Mouse (Mus musculus): ENCODE results near the gene Trmo. TPM values are rescaled to one million over a fixed set of nuclear protein-coding genes. Genes with fewer than 3 reads are reported as not detected.

The Trmo gene
- polyA plus RNA-seq, 1 experiment from 2014 or later = 11.6 TPM

DNA sequence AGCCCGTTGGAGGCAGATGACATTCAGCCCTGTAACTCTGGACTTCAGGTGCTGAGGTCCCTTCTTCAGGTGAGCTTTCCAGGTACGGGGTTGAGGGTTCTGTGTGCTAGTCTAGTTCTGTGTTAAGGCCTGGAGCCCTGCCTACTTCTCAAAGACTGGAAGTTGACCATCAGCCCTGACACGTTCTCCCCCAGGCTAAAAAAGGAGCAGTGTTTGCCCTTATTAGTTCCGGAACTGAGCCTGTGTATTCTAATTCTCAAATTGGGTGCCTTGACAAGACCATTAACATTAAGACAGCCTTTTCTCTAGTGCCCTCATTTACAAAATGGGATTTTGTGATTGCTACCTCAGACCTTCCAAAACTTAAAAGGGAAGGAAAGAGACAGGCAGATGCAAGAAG, 42.1 kb downstream of the Trmo start:
- 0 out of 2 replicates have a peak, but pooled peaks cover 2% of the 10 kb centered on the region for H3K4me1 ChIP-seq (replicated peaks; ENCODE audit: control insufficient read depth, insufficient read depth, low read length)
- peak; percentile 43 for DNase-seq (ENCODE audit: low spot score)
- WGBS = 11% methylated on average over 4 of the region's 4 CpGs
- no peak for ATAC-seq (replicated peaks; ENCODE audit: low FRiP score)
- H3K27ac ChIP-seq (ENCODE audit: low read depth, low read length) = no peak overlapping the region
- H3K36me3 ChIP-seq (ENCODE audit: control insufficient read depth, insufficient read depth, low read length) = no peaks in the 10 kb centered on the region
- H3K9me3 ChIP-seq (ENCODE audit: control insufficient read depth, low read length) = no peaks in the 10 kb centered on the region
- peaks cover 84% of the 10 kb centered on the region for H3K27me3 ChIP-seq (ENCODE audit: control insufficient read depth, insufficient read depth, low read length)
- no peak overlapping the region for H3K4me2 ChIP-seq (ENCODE audit: low read depth, low read length, severe bottlenecking)
- H3K4me3 ChIP-seq (ENCODE audit: low read depth, low read length) = no peak overlapping the region
- no peak overlapping the region for H3K9ac ChIP-seq (ENCODE audit: low read length)

- Histone ChIP-seq H3K36me3 (ENCODE audit: control insufficient read depth, insufficient read depth, low read length) (no peaks in the 10 kb centered on the region), H3K27ac (ENCODE audit: low read depth, low read length) (no peak overlapping the region), H3K27me3 (ENCODE audit: control insufficient read depth, insufficient read depth, low read length) (peaks cover 94% of the 10 kb centered on the region), H3K4me3 (ENCODE audit: low read depth, low read length) (no peak overlapping the region), H3K9ac (ENCODE audit: low read length) (no peak overlapping the region), H3K4me2 (ENCODE audit: low read depth, low read length, severe bottlenecking) (no peak overlapping the region), H3K4me1 (replicated peaks; ENCODE audit: control insufficient read depth, insufficient read depth, low read length) (0 out of 2 replicates have a peak, but pooled peaks cover 2% of the 10 kb centered on the region), H3K9me3 (ENCODE audit: control insufficient read depth, low read length) (no peaks in the 10 kb centered on the region)
- DNase-seq (ENCODE audit: low spot score) = peak; percentile 22
- 23% methylated on average over 6 of the region's 6 CpGs for WGBS
- ATAC-seq (replicated peaks; ENCODE audit: low FRiP score) = no peak
Observed at GRCm38 (mm10) chr4:46346221-46346620, 43.0 kb downstream of the Trmo start.

DNA sequence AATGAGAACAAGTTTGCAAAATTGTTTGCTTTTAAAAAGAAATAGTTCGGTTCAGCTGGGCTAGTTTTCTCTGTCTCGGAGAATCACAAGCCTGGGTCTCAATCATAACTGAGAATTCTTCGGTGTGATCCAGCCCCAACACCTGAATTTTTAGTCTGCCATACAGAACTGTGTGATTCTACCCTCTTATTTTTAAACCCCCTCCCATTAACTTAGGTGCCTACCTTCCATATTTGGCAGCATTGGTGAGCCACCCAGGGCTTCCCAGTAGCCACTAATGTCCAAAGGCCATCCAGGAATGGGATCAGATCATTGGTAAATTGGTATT, 43.5 kb downstream of the Trmo start:
- WGBS = 14% methylated on average over 3 of the region's 3 CpGs
- Histone ChIP-seq H3K36me3 (ENCODE audit: control insufficient read depth, insufficient read depth, low read length) (no peaks in the 10 kb centered on the region), H3K27ac (ENCODE audit: low read depth, low read length) (no peak overlapping the region), H3K4me1 (replicated peaks; ENCODE audit: control insufficient read depth, insufficient read depth, low read length) (0 out of 2 replicates have a peak, but pooled peaks cover 2% of the 10 kb centered on the region), H3K4me2 (ENCODE audit: low read depth, low read length, severe bottlenecking) (no peak overlapping the region), H3K9me3 (ENCODE audit: control insufficient read depth, low read length) (no peaks in the 10 kb centered on the region), H3K9ac (ENCODE audit: low read length) (no peak overlapping the region), H3K4me3 (ENCODE audit: low read depth, low read length) (no peak overlapping the region), H3K27me3 (ENCODE audit: control insufficient read depth, insufficient read depth, low read length) (peaks cover 95% of the 10 kb centered on the region)
- ATAC-seq (replicated peaks; ENCODE audit: low FRiP score) (no peak), DNase-seq (ENCODE audit: low spot score) (peak; percentile 32)

GRCm38 (mm10) chr4:46345056-46345772, 44.0 kb downstream of the Trmo start:
- Histone ChIP-seq H3K27ac (ENCODE audit: low read depth, low read length) (no peak overlapping the region), H3K4me1 (replicated peaks; ENCODE audit: control insufficient read depth, insufficient read depth, low read length) (0 out of 2 replicates have a peak, but pooled peaks cover 2% of the 10 kb centered on the region)
- WGBS = 2% methylated on average over 66 of the region's 67 CpGs

DNA sequence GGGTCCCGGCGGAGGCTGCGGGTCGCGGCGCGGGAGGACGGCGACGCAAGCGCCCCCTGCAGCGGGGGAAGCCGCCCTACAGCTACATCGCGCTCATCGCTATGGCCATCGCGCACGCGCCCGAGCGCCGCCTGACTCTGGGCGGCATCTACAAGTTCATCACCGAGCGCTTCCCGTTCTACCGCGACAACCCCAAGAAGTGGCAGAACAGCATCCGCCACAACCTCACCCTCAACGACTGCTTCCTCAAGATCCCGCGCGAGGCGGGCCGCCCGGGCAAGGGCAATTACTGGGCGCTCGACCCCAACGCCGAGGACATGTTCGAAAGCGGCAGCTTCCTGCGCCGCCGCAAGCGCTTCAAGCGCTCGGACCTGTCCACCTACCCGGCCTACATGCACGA, 44.9 kb downstream of the Trmo start:
- H3K9me3 ChIP-seq (ENCODE audit: control insufficient read depth, low read length) = no peaks in the 10 kb centered on the region
- peaks cover 95% of the 10 kb centered on the region for H3K27me3 ChIP-seq (ENCODE audit: control insufficient read depth, insufficient read depth, low read length)
- peak overlapping the region; percentile 26 for H3K4me3 ChIP-seq (ENCODE audit: low read depth, low read length)
- no peak overlapping the region for H3K9ac ChIP-seq (ENCODE audit: low read length)
- H3K4me1 ChIP-seq (replicated peaks; ENCODE audit: control insufficient read depth, insufficient read depth, low read length) = 0 out of 2 replicates have a peak, but pooled peaks cover 4% of the 10 kb centered on the region
- peak overlapping the region; percentile 29 for H3K4me2 ChIP-seq (ENCODE audit: low read depth, low read length, severe bottlenecking)
- H3K27ac ChIP-seq (ENCODE audit: low read depth, low read length) = no peak overlapping the region
- no peaks in the 10 kb centered on the region for H3K36me3 ChIP-seq (ENCODE audit: control insufficient read depth, insufficient read depth, low read length)
- ATAC-seq (replicated peaks; ENCODE audit: low FRiP score) = peak; percentile 49; the same call in 1 of the 2 replicates
- peak; percentile 73 for DNase-seq (ENCODE audit: low spot score)
- WGBS = under 1% methylated on average over 51 of the region's 51 CpGs

More at GRCm38 (mm10) chr4:46345056-46345772, 44.0 kb downstream of the Trmo start:
- Histone ChIP-seq H3K27me3 (ENCODE audit: control insufficient read depth, insufficient read depth, low read length) (peaks cover 95% of the 10 kb centered on the region), H3K4me3 (ENCODE audit: low read depth, low read length) (peak overlapping the region; percentile 26; the same call in 1 of the 2 replicates), H3K4me2 (ENCODE audit: low read depth, low read length, severe bottlenecking) (no peak overlapping the region), H3K9me3 (ENCODE audit: control insufficient read depth, low read length) (no peaks in the 10 kb centered on the region), H3K9ac (ENCODE audit: low read length) (no peak overlapping the region), H3K36me3 (ENCODE audit: control insufficient read depth, insufficient read depth, low read length) (no peaks in the 10 kb centered on the region)
- no peak for ATAC-seq (replicated peaks; ENCODE audit: low FRiP score)
- peak; percentile 60 for DNase-seq (ENCODE audit: low spot score)

- Histone ChIP-seq H3K27ac (ENCODE audit: low read depth, low read length) (no peak within 1 kb of the TSS), H3K9ac (ENCODE audit: low read length) (no peak within 1 kb of the TSS), H3K4me1 (replicated peaks; ENCODE audit: control insufficient read depth, insufficient read depth, low read length) (0 out of 2 replicates have a peak, but pooled peaks cover 4% of the 10 kb centered on the region), H3K36me3 (ENCODE audit: control insufficient read depth, insufficient read depth, low read length) (no peaks in the 10 kb centered on the region), H3K4me3 (ENCODE audit: low read depth, low read length) (peak within 1 kb of the TSS; percentile 26), H3K27me3 (ENCODE audit: control insufficient read depth, insufficient read depth, low read length) (peaks cover 95% of the 10 kb centered on the region), H3K4me2 (ENCODE audit: low read depth, low read length, severe bottlenecking) (peak within 1 kb of the TSS; percentile 29), H3K9me3 (ENCODE audit: control insufficient read depth, low read length) (no peaks in the 10 kb centered on the region)
- 2% methylated on average over 61 of the region's 70 CpGs for WGBS
- DNase-seq (ENCODE audit: low spot score) = peak; percentile 64
- no peak for ATAC-seq (replicated peaks; ENCODE audit: low FRiP score)
Observed at GRCm38 (mm10) chr4:46343596-46344260, 45.5 kb downstream of the Trmo start, which contains the start of gene Foxe1. TSS of gene Foxe1 (plus strand) at chr4:46343609.

DNA sequence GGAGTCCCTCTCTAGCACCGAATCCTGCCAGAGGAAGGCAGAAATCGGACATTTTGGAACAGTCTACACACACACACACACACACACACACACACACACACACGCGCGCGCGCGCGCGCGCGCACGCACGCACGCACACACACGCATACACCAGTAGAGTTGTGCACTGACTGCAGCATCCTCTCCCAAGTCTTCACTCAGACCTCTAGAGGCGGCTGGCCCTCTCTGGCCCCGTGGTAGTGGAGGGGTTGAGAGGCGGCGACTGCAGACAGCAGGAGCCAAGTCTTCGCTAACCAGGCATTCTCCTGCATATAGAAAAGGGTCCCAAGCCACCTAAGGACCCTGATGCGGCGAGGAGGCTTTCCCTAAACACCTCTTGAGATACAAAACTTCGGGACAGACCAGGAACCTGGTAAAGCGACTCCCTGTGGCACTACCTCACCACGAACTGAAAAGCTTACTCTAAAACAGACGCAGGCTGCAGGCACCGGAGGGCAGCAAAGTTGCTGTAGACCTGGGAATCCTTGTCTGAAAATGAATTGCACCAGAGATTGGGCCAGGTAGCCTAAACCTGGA, 46.4 kb downstream of the Trmo start:
- H3K9ac ChIP-seq (ENCODE audit: low read length) = no peak overlapping the region
- no peak overlapping the region for H3K4me2 ChIP-seq (ENCODE audit: low read depth, low read length, severe bottlenecking)
- H3K9me3 ChIP-seq (ENCODE audit: control insufficient read depth, low read length) = no peaks in the 10 kb centered on the region
- DNase-seq (ENCODE audit: low spot score) = peak; percentile 57
- H3K4me3 ChIP-seq (ENCODE audit: low read depth, low read length) = 0 out of 2 replicates have a peak overlapping the region, but pooled peaks have one; percentile 7
- no peak for ATAC-seq (replicated peaks; ENCODE audit: low FRiP score)
- WGBS = under 1% methylated on average over 28 of the region's 28 CpGs
- peaks cover 97% of the 10 kb centered on the region for H3K27me3 ChIP-seq (ENCODE audit: control insufficient read depth, insufficient read depth, low read length)
- no peaks in the 10 kb centered on the region for H3K36me3 ChIP-seq (ENCODE audit: control insufficient read depth, insufficient read depth, low read length)
- H3K4me1 ChIP-seq (replicated peaks; ENCODE audit: control insufficient read depth, insufficient read depth, low read length) = 0 out of 2 replicates have a peak, but pooled peaks cover 5% of the 10 kb centered on the region
- H3K27ac ChIP-seq (ENCODE audit: low read depth, low read length) = no peak overlapping the region

DNA sequence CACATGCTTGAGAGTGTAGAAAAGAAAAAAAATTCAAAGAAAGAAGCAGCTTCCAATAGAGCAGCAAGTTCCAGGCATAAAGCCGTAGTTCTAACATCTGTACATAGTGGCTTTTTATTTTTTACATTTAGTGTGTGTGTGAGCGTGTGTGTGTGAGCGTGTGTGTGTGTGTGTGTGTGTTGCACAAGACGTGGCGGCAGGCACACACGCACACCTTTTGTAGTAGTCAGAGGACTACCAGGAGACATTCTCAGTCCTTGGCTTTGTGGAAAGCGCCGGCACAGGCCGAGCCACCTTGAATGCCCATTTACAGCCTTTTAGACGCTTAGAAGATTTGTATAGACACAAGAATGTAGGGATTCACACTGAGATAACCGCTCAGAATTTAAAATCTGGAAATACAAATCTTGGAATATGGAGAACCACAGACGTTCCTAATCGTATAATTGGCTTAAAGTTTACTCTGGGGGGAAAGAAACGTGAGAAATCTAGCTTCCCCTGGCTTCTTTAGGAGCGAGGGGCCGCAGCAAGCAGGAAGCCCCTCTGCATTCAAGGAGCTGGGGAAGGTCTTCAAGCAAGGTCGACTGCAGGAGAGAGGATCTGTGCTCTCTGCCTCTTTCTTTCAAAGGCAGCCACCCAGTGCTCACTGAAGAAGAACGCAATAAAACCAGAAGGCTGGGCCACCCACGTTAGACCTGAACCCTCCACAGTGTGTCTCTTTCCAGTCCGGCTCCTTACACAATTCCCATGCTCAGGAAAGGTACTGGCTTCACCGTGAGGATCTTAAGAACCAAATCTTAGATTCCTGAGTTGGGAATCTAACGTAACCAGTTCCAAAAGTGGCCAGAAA, 47.2 kb downstream of the Trmo start:
- no peak overlapping the region for H3K4me2 ChIP-seq (ENCODE audit: low read depth, low read length, severe bottlenecking)
- WGBS = 7% methylated on average over 22 of the region's 22 CpGs
- DNase-seq (ENCODE audit: low spot score) = peak; percentile 52

More for the DNA sequence above, 47.2 kb downstream of the Trmo start:
- Histone ChIP-seq H3K9ac (ENCODE audit: low read length) (no peak overlapping the region), H3K4me1 (replicated peaks; ENCODE audit: control insufficient read depth, insufficient read depth, low read length) (0 out of 2 replicates have a peak, but pooled peaks cover 5% of the 10 kb centered on the region), H3K4me3 (ENCODE audit: low read depth, low read length) (no peak overlapping the region), H3K27me3 (ENCODE audit: control insufficient read depth, insufficient read depth, low read length) (peaks cover 95% of the 10 kb centered on the region), H3K9me3 (ENCODE audit: control insufficient read depth, low read length) (no peaks in the 10 kb centered on the region), H3K27ac (ENCODE audit: low read depth, low read length) (no peak overlapping the region), H3K36me3 (ENCODE audit: control insufficient read depth, insufficient read depth, low read length) (no peaks in the 10 kb centered on the region)
- ATAC-seq (replicated peaks; ENCODE audit: low FRiP score) = no peak

Data from forebrain, embryonic 11.5 days (tissue).